9 mouse cellular contexts compared by ENCODE assay signal in the genomic region with DNA sequence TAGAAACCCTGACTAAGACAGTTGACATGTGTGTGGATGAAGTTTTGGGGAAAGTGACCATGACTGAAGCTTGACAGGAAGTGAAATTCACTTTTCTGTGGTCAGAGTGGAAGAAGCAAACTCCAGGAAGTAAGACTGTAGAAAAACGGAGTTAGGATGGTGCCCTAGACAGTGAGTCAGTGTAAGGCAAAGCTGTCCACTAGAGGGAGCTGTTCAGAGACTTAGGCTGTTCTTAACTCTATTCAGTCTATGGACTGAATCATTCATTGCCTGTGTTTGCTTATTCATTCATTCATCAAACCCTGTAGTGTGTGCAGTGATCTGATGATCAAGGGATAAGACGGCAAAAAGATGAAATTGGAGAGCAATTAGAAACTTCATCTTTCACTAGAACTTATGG.
DNase-seq lines count a peak whose midpoint lies in the region; ATAC-seq and TF ChIP-seq lines count a peak whose summit lies in the region.
"Had no signal": no experiment of that assay in that cellular context is flagged by ENCODE, and none has a peak within 500 bp of the region (broad histone marks: within the 10 kb centered on the region; RNA-seq: fewer than 3 reads in every experiment).

No protein-coding gene starts in this region.

- WGBS in hindbrain, embryonic 11.5 days = 67% methylated on average over 2 of the region's 2 CpGs
- WGBS in hindbrain, embryonic 16.5 days = 60% methylated on average over 2 of the region's 2 CpGs
- WGBS in embryonic facial prominence, embryonic 10.5 days = 59% methylated on average over 2 of the region's 2 CpGs

- no peak overlapping the region for H3K4me3 ChIP-seq in hindbrain, embryonic 11.5 days (ENCODE audit: low read depth, low read length)
- no peak overlapping the region for H3K4me3 ChIP-seq in hindbrain, embryonic 16.5 days (ENCODE audit: low read length)
- no peak overlapping the region for H3K4me3 ChIP-seq in MEL (ENCODE audit: control insufficient read depth in 1 of 2, insufficient read depth in 1 of 2, low read depth in 2 of 2, low read length in 2 of 2)
- H3K4me3 ChIP-seq in embryonic facial prominence, embryonic 10.5 days = no peak overlapping the region
- H3K4me3 ChIP-seq in left cerebral cortex, adult 2 months = no peak overlapping the region
- H3K4me3 ChIP-seq: hindbrain, embryonic 15.5 days had no signal

- TF ChIP-seq CTCF in MEL (IDR thresholded peaks at IDR 0.05 in 2 of 3, conservative IDR thresholded peaks at IDR 0.05 in 1 of 3; ENCODE audit: control insufficient read depth in 1 of 3, insufficient read depth in 1 of 3, low read depth in 2 of 3, low read length in 3 of 3, poor library complexity in 1 of 3, severe bottlenecking in 1 of 3) = peak; percentile 21 to 43 (median 37); a peak in 5 of 6 replicates
- peak; percentile 82 for TF ChIP-seq CTCF in left cerebral cortex, adult 2 months (IDR thresholded peaks at IDR 0.05)

- no peaks in the 10 kb centered on the region for H3K36me3 ChIP-seq in hindbrain, embryonic 11.5 days (ENCODE audit: control insufficient read depth, insufficient read depth, low read length)
- H3K36me3 ChIP-seq in hindbrain, embryonic 16.5 days (ENCODE audit: control insufficient read depth, insufficient read depth, low read length) = no peaks in the 10 kb centered on the region
- H3K36me3 ChIP-seq in MEL (ENCODE audit: control insufficient read depth in 1 of 2, insufficient read depth in 2 of 2, low read length in 2 of 2) = no peaks in the 10 kb centered on the region
- no peaks in the 10 kb centered on the region for H3K36me3 ChIP-seq in embryonic facial prominence, embryonic 10.5 days (replicated peaks)
- H3K36me3 ChIP-seq: hindbrain, embryonic 15.5 days had no signal

- no peak overlapping the region for H3K4me2 ChIP-seq in hindbrain, embryonic 11.5 days (replicated peaks; ENCODE audit: low read depth, low read length)
- H3K4me2 ChIP-seq in hindbrain, embryonic 16.5 days (ENCODE audit: low read length) = no peak overlapping the region
- H3K4me2 ChIP-seq: hindbrain, embryonic 15.5 days had no signal

- no peak for TF ChIP-seq POLR2A in MEL (IDR thresholded peaks at IDR 0.05; ENCODE audit: control insufficient read depth in 1 of 2, insufficient read depth in 1 of 2, low read depth in 1 of 2, low read length in 2 of 2, poor library complexity in 1 of 2)

- no peaks in the 10 kb centered on the region for H3K27me3 ChIP-seq in hindbrain, embryonic 11.5 days (ENCODE audit: control insufficient read depth, insufficient read depth, low read length)
- H3K27me3 ChIP-seq in hindbrain, embryonic 16.5 days (replicated peaks; ENCODE audit: control insufficient read depth, insufficient read depth, low read length) = no peaks in the 10 kb centered on the region
- 0 out of 4 replicates have a peak, but pooled peaks cover 0 to under 1% of the 10 kb centered on the region in 2 experiments for H3K27me3 ChIP-seq in MEL (ENCODE audit: control insufficient read depth in 1 of 2, insufficient read depth in 2 of 2, low read length in 2 of 2)
- no peaks in the 10 kb centered on the region for H3K27me3 ChIP-seq in embryonic facial prominence, embryonic 10.5 days (replicated peaks; ENCODE audit: low read depth, poor library complexity, severe bottlenecking)
- H3K27me3 ChIP-seq: hindbrain, embryonic 15.5 days had no signal

- H3K27ac ChIP-seq in hindbrain, embryonic 11.5 days (ENCODE audit: low read depth, low read length) = no peak overlapping the region
- no peak overlapping the region for H3K27ac ChIP-seq in hindbrain, embryonic 16.5 days (ENCODE audit: low read depth, low read length)
- no peak overlapping the region for H3K27ac ChIP-seq in MEL (ENCODE audit: control insufficient read depth, low read depth, low read length)
- H3K27ac ChIP-seq in embryonic facial prominence, embryonic 10.5 days (replicated peaks) = no peak overlapping the region
- H3K27ac ChIP-seq in left cerebral cortex, adult 2 months = no peak overlapping the region
- H3K27ac ChIP-seq: hindbrain, embryonic 15.5 days had no signal

- H3K9ac ChIP-seq in hindbrain, embryonic 11.5 days (ENCODE audit: low read depth, low read length) = no peak overlapping the region
- no peak overlapping the region for H3K9ac ChIP-seq in hindbrain, embryonic 16.5 days (ENCODE audit: low read depth, low read length)
- H3K9ac ChIP-seq in MEL (ENCODE audit: control insufficient read depth, low read depth, low read length, poor library complexity, severe bottlenecking) = no peak overlapping the region
- H3K9ac ChIP-seq: hindbrain, embryonic 15.5 days had no signal

- DNase-seq in hindbrain, embryonic 11.5 days (ENCODE audit: low spot score) = peak; percentile 52
- peak; percentile 37 for DNase-seq in MEL (ENCODE audit: low read depth, low spot score)
- DNase-seq in embryonic facial prominence, embryonic 10.5 days (ENCODE audit: low spot score) = peak; percentile 33
- peak; percentile 38 to 52 for DNase-seq in left cerebral cortex, adult 2 months (ENCODE audit: extremely low spot score in 1 of 2, low spot score in 2 of 2)
- no peak for DNase-seq in urinary bladder, postnatal 4 days (ENCODE audit: low spot score in 2 of 2)
- no peak for DNase-seq in ovary, postnatal 10 days (ENCODE audit: low spot score)
- no peak for DNase-seq in urinary bladder, postnatal 14 days (ENCODE audit: low spot score)

- intact Hi-C loops in left cerebral cortex, adult 2 months (cut with DNase I) = loop anchor here (2.0 to 10.0 kb wide), 2 partner anchors 491 to 851 kb away; no protein-coding TSS in a partner anchor

- H3K4me1 ChIP-seq in hindbrain, embryonic 11.5 days (replicated peaks; ENCODE audit: control insufficient read depth, insufficient read depth, low read length) = no peaks in the 10 kb centered on the region
- H3K4me1 ChIP-seq in hindbrain, embryonic 16.5 days (ENCODE audit: control insufficient read depth, insufficient read depth, low read depth, low read length) = no peaks in the 10 kb centered on the region
- no peaks in the 10 kb centered on the region for H3K4me1 ChIP-seq in MEL (ENCODE audit: control insufficient read depth in 1 of 2, insufficient read depth in 2 of 2, low read length in 2 of 2)
- H3K4me1 ChIP-seq in embryonic facial prominence, embryonic 10.5 days = no peaks in the 10 kb centered on the region
- H3K4me1 ChIP-seq: hindbrain, embryonic 15.5 days had no signal

- no peak for TF ChIP-seq EP300 in MEL (IDR thresholded peaks at IDR 0.05; ENCODE audit: low read depth in 1 of 2, low read length in 2 of 2)

- TF ChIP-seq RAD21 in MEL (IDR thresholded peaks at IDR 0.05; ENCODE audit: low read depth, low read length) = no peak; the same call in 1 of the 2 replicates

- no peak for ATAC-seq in hindbrain, embryonic 11.5 days (ENCODE audit: low FRiP score)
- ATAC-seq in hindbrain, embryonic 16.5 days = no peak

- H3K79me2 ChIP-seq in MEL (ENCODE audit: control insufficient read depth, insufficient read depth, low read length, poor library complexity) = no peaks in the 10 kb centered on the region

- H3K9me3 ChIP-seq in hindbrain, embryonic 11.5 days (ENCODE audit: control insufficient read depth, low read length) = no peaks in the 10 kb centered on the region
- H3K9me3 ChIP-seq in hindbrain, embryonic 16.5 days (ENCODE audit: control insufficient read depth, low read length) = no peaks in the 10 kb centered on the region
- no peaks in the 10 kb centered on the region for H3K9me3 ChIP-seq in MEL (replicated peaks; ENCODE audit: insufficient read depth, low read length)
- H3K9me3 ChIP-seq in embryonic facial prominence, embryonic 10.5 days = no peaks in the 10 kb centered on the region
- H3K9me3 ChIP-seq: hindbrain, embryonic 15.5 days had no signal

TF ChIP-seq in MEL, 35 proteins besides CTCF, POLR2A, EP300 and RAD21:
- TF ChIP-seq USF1 (IDR thresholded peaks at IDR 0.05; ENCODE audit: low read depth, low read length) = no peak
- no peak for TF ChIP-seq MXI1 (IDR thresholded peaks at IDR 0.05; ENCODE audit: low read depth, low read length)
- TF ChIP-seq CHD1 (IDR thresholded peaks at IDR 0.05; ENCODE audit: low read depth, low read length) = no peak
- TF ChIP-seq ZKSCAN1 (IDR thresholded peaks at IDR 0.05; ENCODE audit: low read depth, low read length) = no peak
- TF ChIP-seq POLR2AphosphoS5 (IDR thresholded peaks at IDR 0.05; ENCODE audit: borderline replicate concordance, low read depth, low read length) = no peak
- TF ChIP-seq SMC3 (IDR thresholded peaks at IDR 0.05; ENCODE audit: low read depth, low read length) = peak; percentile 23; the same call in 1 of the 2 replicates
- TF ChIP-seq ZC3H11A (IDR thresholded peaks at IDR 0.05; ENCODE audit: low read depth, low read length) = no peak

Comparison
In these comparisons a context has a peak if more than half of its experiments do, and no peak if none do; other contexts are left out.
1. DNase-seq: peak in hindbrain, embryonic 11.5 days (single experiment), MEL (single experiment), embryonic facial prominence, embryonic 10.5 days (single experiment) and left cerebral cortex, adult 2 months (2 of 2); none in urinary bladder, postnatal 4 days (0 of 2), ovary, postnatal 10 days (single experiment) and urinary bladder, postnatal 14 days (single experiment).